Mouse (Mus musculus) cerebellum, adult 2 months (tissue): Measurements from ENCODE around the gene Csnk1d.

Experiments used
- CTCF ChIP-seq: fragments of 200-500 bp; IDR thresholded peaks from 2 replicates; pipeline ENCODE4 v1.5.1; 2011; ENCODE audit warnings: low read depth, mild to moderate bottlenecking, control low read depth, low read length, moderate library complexity, borderline replicate concordance; ENCODE audit not compliant: insufficient read depth
- POLR2A ChIP-seq: fragments of 200-500 bp; IDR thresholded peaks from 2 replicates; pipeline ENCODE4 v1.6.1; 2011; ENCODE audit warnings: low read length, control low read depth, borderline replicate concordance; ENCODE audit not compliant: insufficient read depth

- TF ChIP-seq CTCF = no peak
- TF ChIP-seq POLR2A = no peak
These were observed 41.3 kb downstream of the Csnk1d start for GRCm38 (mm10) chr11:120949863-120950262.
